Mouse (Mus musculus): Measurements from ENCODE around the gene Lrrc7. TPM values are rescaled to one million over a fixed set of nuclear protein-coding genes. Genes with fewer than 3 reads are reported as not detected.

Lrrc7 gene
- total and polyA plus RNA-seq, 3 experiments, result 0.07 TPM; not detected in 2

DNA sequence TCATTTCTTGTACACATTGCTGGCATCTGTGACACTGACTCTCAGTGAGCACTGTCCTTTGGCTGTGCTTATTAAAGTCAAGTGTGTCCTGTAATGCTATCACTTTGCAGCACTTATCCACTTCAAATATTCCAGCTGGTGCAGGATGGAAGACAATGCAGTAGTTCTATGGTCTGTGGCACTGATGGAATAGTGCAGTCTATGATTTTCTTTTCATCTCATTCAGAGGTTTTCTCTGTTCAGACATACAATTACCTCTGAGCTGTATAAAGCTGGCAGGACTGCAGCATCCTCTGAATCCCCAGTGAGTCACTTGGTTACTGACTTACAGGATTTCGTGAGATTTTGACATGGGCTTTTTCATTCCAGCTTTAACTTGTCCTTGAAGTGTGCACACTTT is 314.3 kb downstream of the Lrrc7 start:
- H3K9ac ChIP-seq (ENCODE audit: insufficient read depth, low read depth), result no peak overlapping the region
- no peaks in the 10 kb centered on the region for H3K79me2 ChIP-seq (replicated peaks; ENCODE audit: control insufficient read depth, extremely low read depth, insufficient read depth, poor library complexity, severe bottlenecking)
- H3K4me1 ChIP-seq (ENCODE audit: control insufficient read depth in 1 of 2, insufficient read depth in 2 of 2), result no peaks in the 10 kb centered on the region; a peak in 1 of 4 replicates
- no peak overlapping the region for H3K27ac ChIP-seq (ENCODE audit: insufficient read depth, low read depth)
- H3K27me3 ChIP-seq (replicated peaks), result no peaks in the 10 kb centered on the region
- TF ChIP-seq ZC3H11A (IDR thresholded peaks at IDR 0.05; ENCODE audit: low read depth, low read length) (no peak), GABPA (IDR thresholded peaks at IDR 0.05; ENCODE audit: insufficient replicate concordance, low read depth, low read length) (no peak), JUND (conservative IDR thresholded peaks at IDR 0.05; ENCODE audit: low read depth, low read length) (no peak), MYC (IDR thresholded peaks at IDR 0.05; ENCODE audit: low read depth, low read length) (no peak)
- no peak overlapping the region for H3K4me2 ChIP-seq (ENCODE audit: insufficient read depth, low read depth, poor library complexity, severe bottlenecking)
- no peaks in the 10 kb centered on the region for H3K9me3 ChIP-seq (replicated peaks; ENCODE audit: low read length)
- in situ Hi-C loops (cut with MboI; ENCODE audit: low pct_ligation_motif_present, low pct_unique_long_range_greater_than_20kb, low sequenced_read_pairs) (no loop called here), dilution Hi-C loops (cut with MboI; ENCODE audit: extremely low pct_ligation_motif_present, extremely low pct_unique_long_range_greater_than_20kb, low sequenced_read_pairs) (no loop called here)
- H3K4me3 ChIP-seq (replicated peaks in 1 of 3; ENCODE audit: low read depth in 2 of 3, low read length in 2 of 3, poor library complexity in 1 of 3), result no peak overlapping the region
- DNase-seq (ENCODE audit: extremely low read depth), result no peak
- no peaks in the 10 kb centered on the region for H3K36me3 ChIP-seq (replicated peaks in 1 of 2; ENCODE audit: control insufficient read depth in 1 of 2, insufficient read depth in 1 of 2, low read length in 1 of 2)

DNA sequence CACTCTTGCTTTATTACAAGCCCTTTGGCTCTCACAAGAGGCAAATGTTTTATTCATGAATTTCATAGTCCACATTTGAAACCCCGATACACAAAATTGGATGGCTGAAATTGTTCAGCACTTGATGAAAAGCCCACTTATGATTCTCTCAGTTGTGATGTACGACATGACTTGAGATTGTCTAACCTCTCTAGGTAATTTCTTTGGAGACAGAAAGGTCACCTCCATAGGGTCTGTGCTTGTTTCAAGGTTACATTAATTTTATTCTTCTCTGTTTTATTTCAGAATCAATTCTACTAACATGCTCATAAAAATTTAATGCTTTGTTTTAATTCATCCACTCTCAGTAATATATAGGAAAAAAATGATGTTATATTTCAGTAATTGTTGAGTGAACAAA is 351.4 kb downstream of the Lrrc7 start:
- no peaks in the 10 kb centered on the region for H3K27me3 ChIP-seq (replicated peaks)
- no peaks in the 10 kb centered on the region for H3K36me3 ChIP-seq (replicated peaks in 1 of 2; ENCODE audit: control insufficient read depth in 1 of 2, insufficient read depth in 1 of 2, low read length in 1 of 2)
- in situ Hi-C loops (cut with MboI; ENCODE audit: low pct_ligation_motif_present, low pct_unique_long_range_greater_than_20kb, low sequenced_read_pairs) (no loop called here), dilution Hi-C loops (cut with MboI; ENCODE audit: extremely low pct_ligation_motif_present, extremely low pct_unique_long_range_greater_than_20kb, low sequenced_read_pairs) (no loop called here)
- H3K79me2 ChIP-seq (replicated peaks; ENCODE audit: control insufficient read depth, extremely low read depth, insufficient read depth, poor library complexity, severe bottlenecking), result no peaks in the 10 kb centered on the region
- no peak for DNase-seq (ENCODE audit: extremely low read depth)
- H3K27ac ChIP-seq (ENCODE audit: insufficient read depth, low read depth), result no peak overlapping the region
- no peak for TF ChIP-seq BHLHE40 (IDR thresholded peaks at IDR 0.05; ENCODE audit: low read depth, low read length)
- TF ChIP-seq SIN3A (IDR thresholded peaks at IDR 0.05; ENCODE audit: low read length), result no peak
- TF ChIP-seq MXI1 (IDR thresholded peaks at IDR 0.05; ENCODE audit: low read depth, low read length), result no peak
- TF ChIP-seq ETS1 (conservative IDR thresholded peaks at IDR 0.05; ENCODE audit: low read depth, low read length), result no peak
- TF ChIP-seq POLR2AphosphoS2 (IDR thresholded peaks at IDR 0.05; ENCODE audit: low read depth, low read length), result no peak
- no peak for TF ChIP-seq USF1 (IDR thresholded peaks at IDR 0.05; ENCODE audit: low read depth, low read length)
- TF ChIP-seq ELF1 (IDR thresholded peaks at IDR 0.05; ENCODE audit: low read depth, low read length), result no peak
- no peak for TF ChIP-seq UBTF (IDR thresholded peaks at IDR 0.05; ENCODE audit: low read depth, low read length)
- no peak for TF ChIP-seq ZKSCAN1 (IDR thresholded peaks at IDR 0.05; ENCODE audit: borderline replicate concordance, low read depth, low read length)
- TF ChIP-seq PAX5 (IDR thresholded peaks at IDR 0.05; ENCODE audit: low read length), result no peak
- TF ChIP-seq NELFE (IDR thresholded peaks at IDR 0.05; ENCODE audit: low read depth, low read length), result no peak
- no peak for TF ChIP-seq MEF2A (IDR thresholded peaks at IDR 0.05; ENCODE audit: borderline replicate concordance, low read depth, low read length)
- no peak for TF ChIP-seq HCFC1 (IDR thresholded peaks at IDR 0.05; ENCODE audit: low read depth, low read length)
- no peak for TF ChIP-seq RAD21 (IDR thresholded peaks at IDR 0.05; ENCODE audit: low read depth, low read length)
- TF ChIP-seq ZC3H11A (IDR thresholded peaks at IDR 0.05; ENCODE audit: low read depth, low read length), result no peak
- TF ChIP-seq TCF12 (IDR thresholded peaks at IDR 0.05; ENCODE audit: low read depth, low read length), result no peak
- TF ChIP-seq JUN (IDR thresholded peaks at IDR 0.05; ENCODE audit: insufficient read depth, low read depth, low read length), result no peak
- TF ChIP-seq RCOR1 (conservative IDR thresholded peaks at IDR 0.05; ENCODE audit: low read depth, low read length), result no peak
- no peak overlapping the region for H3K4me3 ChIP-seq (replicated peaks in 1 of 3; ENCODE audit: low read depth in 2 of 3, low read length in 2 of 3, poor library complexity in 1 of 3)
- H3K9ac ChIP-seq (ENCODE audit: insufficient read depth, low read depth), result no peak overlapping the region
- H3K9me3 ChIP-seq (replicated peaks; ENCODE audit: low read length), result no peaks in the 10 kb centered on the region
- H3K4me2 ChIP-seq (ENCODE audit: insufficient read depth, low read depth, poor library complexity, severe bottlenecking), result no peak overlapping the region
- peaks cover 0 to 9% of the 10 kb centered on the region in 2 experiments; a peak in 1 of 4 replicates for H3K4me1 ChIP-seq (ENCODE audit: control insufficient read depth in 1 of 2, insufficient read depth in 2 of 2)

Data from CH12.LX (cell line).